Mouse (Mus musculus): ENCODE measurements around the gene Ybx3.

GRCm38 (mm10) chr6:131436626-131437025 is 48.4 kb upstream of the Ybx3 start:
- TF ChIP-seq CTCF (IDR thresholded peaks at IDR 0.05; ENCODE audit: borderline replicate concordance, control insufficient read depth, extremely low read depth, insufficient read depth, low read length, poor library complexity), result no peak
- no peak for TF ChIP-seq POLR2A (IDR thresholded peaks at IDR 0.05; ENCODE audit: control insufficient read depth, extremely low read depth, insufficient read depth, low read length, poor library complexity)

Data from thymus, adult 2 months (tissue).